Mouse (Mus musculus): ENCODE measurements around the gene Megf6. TPM values are rescaled to one million over a fixed set of nuclear protein-coding genes. Genes with fewer than 3 reads are reported as not detected.
A peak's percentile ranks its signal among the peaks of the same experiment; 100 is the strongest.

Gene Megf6
- polyA plus RNA-seq, 1 experiment from 2014 or later: 10.8 TPM

GRCm38 (mm10) chr4:154239199-154239598 is 68.7 kb downstream of the Megf6 start:
- H3K27me3 ChIP-seq (ENCODE audit: control insufficient read depth, insufficient read depth, low read length): no peaks in the 10 kb centered on the region
- no peak for DNase-seq (ENCODE audit: low spot score)
- WGBS: 77% methylated on average over 8 of the region's 8 CpGs
- no peaks in the 10 kb centered on the region; the same call in 1 of the 2 replicates for H3K36me3 ChIP-seq (ENCODE audit: control insufficient read depth, insufficient read depth, low read length)
- TF ChIP-seq CTCF (IDR thresholded peaks at IDR 0.05; ENCODE audit: low read depth) (no peak), EP300 (optimal IDR thresholded peaks at IDR 0.05) (no peak)
- no peak overlapping the region for H3K4me3 ChIP-seq (ENCODE audit: low read depth, low read length)
- no peak overlapping the region; the same call in 1 of the 2 replicates for H3K9ac ChIP-seq (ENCODE audit: low read length)
- no peak overlapping the region for H3K27ac ChIP-seq (replicated peaks)
- H3K9me3 ChIP-seq (ENCODE audit: control insufficient read depth, low read length): no peaks in the 10 kb centered on the region
- H3K4me2 ChIP-seq (replicated peaks; ENCODE audit: low read depth): 0 out of 2 replicates have a peak overlapping the region, but pooled peaks have one; percentile 14
- no peak for ATAC-seq (ENCODE audit: low FRiP score, low TSS enrichment)
- H3K4me1 ChIP-seq (replicated peaks; ENCODE audit: control insufficient read depth, insufficient read depth): no peaks in the 10 kb centered on the region; the same call in 1 of the 2 replicates

GRCm38 (mm10) chr4:154240608-154241007 is 70.1 kb downstream of the Megf6 start:
- TF ChIP-seq CTCF (IDR thresholded peaks at IDR 0.05; ENCODE audit: low read depth): peak; percentile 44; the same call in 1 of the 2 replicates
- no peak for TF ChIP-seq EP300 (optimal IDR thresholded peaks at IDR 0.05)
- Histone ChIP-seq H3K27ac (replicated peaks) (no peak overlapping the region), H3K9me3 (ENCODE audit: control insufficient read depth, low read length) (no peaks in the 10 kb centered on the region), H3K4me2 (replicated peaks; ENCODE audit: low read depth) (no peak overlapping the region), H3K4me1 (replicated peaks; ENCODE audit: control insufficient read depth, insufficient read depth) (no peaks in the 10 kb centered on the region; the same call in 1 of the 2 replicates), H3K9ac (ENCODE audit: low read length) (no peak overlapping the region), H3K27me3 (ENCODE audit: control insufficient read depth, insufficient read depth, low read length) (no peaks in the 10 kb centered on the region), H3K4me3 (ENCODE audit: low read depth, low read length) (no peak overlapping the region), H3K36me3 (ENCODE audit: control insufficient read depth, insufficient read depth, low read length) (no peaks in the 10 kb centered on the region; the same call in 1 of the 2 replicates)
- DNase-seq (ENCODE audit: low spot score) (no peak), ATAC-seq (ENCODE audit: low FRiP score, low TSS enrichment) (no peak)
- 56% methylated on average over 11 of the region's 11 CpGs for WGBS

- Histone ChIP-seq H3K4me1 (replicated peaks; ENCODE audit: control insufficient read depth, insufficient read depth) (peaks cover 7% of the 10 kb centered on the region; the same call in 1 of the 2 replicates), H3K27me3 (ENCODE audit: control insufficient read depth, insufficient read depth, low read length) (no peaks in the 10 kb centered on the region), H3K9ac (ENCODE audit: low read length) (no peak overlapping the region), H3K4me3 (ENCODE audit: low read depth, low read length) (no peak overlapping the region), H3K36me3 (ENCODE audit: control insufficient read depth, insufficient read depth, low read length) (no peaks in the 10 kb centered on the region; the same call in 1 of the 2 replicates), H3K9me3 (ENCODE audit: control insufficient read depth, low read length) (no peaks in the 10 kb centered on the region), H3K4me2 (replicated peaks; ENCODE audit: low read depth) (no peak overlapping the region), H3K27ac (replicated peaks) (no peak overlapping the region)
- ATAC-seq (ENCODE audit: low FRiP score, low TSS enrichment) (no peak), DNase-seq (ENCODE audit: low spot score) (no peak)
- WGBS: 62% methylated on average over 7 of the region's 7 CpGs
- TF ChIP-seq CTCF (IDR thresholded peaks at IDR 0.05; ENCODE audit: low read depth): no peak
- TF ChIP-seq EP300 (optimal IDR thresholded peaks at IDR 0.05): no peak
Measured at GRCm38 (mm10) chr4:154245342-154245741, 74.8 kb downstream of the Megf6 start.

GRCm38 (mm10) chr4:154246115-154247040 is 75.8 kb downstream of the Megf6 start:
- H3K9ac ChIP-seq (ENCODE audit: low read length): peak overlapping the region; percentile 31; the same call in 1 of the 2 replicates
- ATAC-seq (ENCODE audit: low FRiP score, low TSS enrichment) (peak; percentile 73), DNase-seq (ENCODE audit: low spot score) (peak; percentile 95)
- no peaks in the 10 kb centered on the region; the same call in 1 of the 2 replicates for H3K36me3 ChIP-seq (ENCODE audit: control insufficient read depth, insufficient read depth, low read length)
- H3K9me3 ChIP-seq (ENCODE audit: control insufficient read depth, low read length): no peaks in the 10 kb centered on the region
- 13% methylated on average over 19 of the region's 19 CpGs for WGBS
- TF ChIP-seq EP300 (optimal IDR thresholded peaks at IDR 0.05) (no peak), CTCF (IDR thresholded peaks at IDR 0.05; ENCODE audit: low read depth) (peak; percentile 97)
- no peaks in the 10 kb centered on the region for H3K27me3 ChIP-seq (ENCODE audit: control insufficient read depth, insufficient read depth, low read length)
- H3K4me1 ChIP-seq (replicated peaks; ENCODE audit: control insufficient read depth, insufficient read depth): peaks cover 7% of the 10 kb centered on the region; the same call in 1 of the 2 replicates
- H3K4me2 ChIP-seq (replicated peaks; ENCODE audit: low read depth): peak overlapping the region; percentile 47
- H3K27ac ChIP-seq (replicated peaks): no peak overlapping the region
- H3K4me3 ChIP-seq (ENCODE audit: low read depth, low read length): peak overlapping the region; percentile 10; the same call in 1 of the 2 replicates

GRCm38 (mm10) chr4:154247207-154248091 is 76.9 kb downstream of the Megf6 start:
- no peaks in the 10 kb centered on the region; the same call in 1 of the 2 replicates for H3K36me3 ChIP-seq (ENCODE audit: control insufficient read depth, insufficient read depth, low read length)
- no peak for TF ChIP-seq EP300 (optimal IDR thresholded peaks at IDR 0.05)
- TF ChIP-seq CTCF (IDR thresholded peaks at IDR 0.05; ENCODE audit: low read depth): no peak
- H3K4me3 ChIP-seq (ENCODE audit: low read depth, low read length): no peak overlapping the region
- WGBS: 40% methylated on average over 22 of the region's 22 CpGs
- H3K4me2 ChIP-seq (replicated peaks; ENCODE audit: low read depth): peak overlapping the region; percentile 47; the same call in 1 of the 2 replicates
- no peaks in the 10 kb centered on the region for H3K27me3 ChIP-seq (ENCODE audit: control insufficient read depth, insufficient read depth, low read length)
- peaks cover 7% of the 10 kb centered on the region; the same call in 1 of the 2 replicates for H3K4me1 ChIP-seq (replicated peaks; ENCODE audit: control insufficient read depth, insufficient read depth)
- no peaks in the 10 kb centered on the region for H3K9me3 ChIP-seq (ENCODE audit: control insufficient read depth, low read length)
- H3K27ac ChIP-seq (replicated peaks): 0 out of 2 replicates have a peak overlapping the region, but pooled peaks have one; percentile 45
- ATAC-seq (ENCODE audit: low FRiP score, low TSS enrichment) (no peak; the same call in 1 of the 2 replicates), DNase-seq (ENCODE audit: low spot score) (no peak)
- no peak overlapping the region for H3K9ac ChIP-seq (ENCODE audit: low read length)
